Mouse (Mus musculus) ovary, adult 18-20 months (tissue): ENCODE measurements around the gene Nhsl1.
A peak's percentile ranks its signal among the peaks of the same experiment; 100 is the strongest.

Source experiments
- DNase-seq: peaks from one replicate; pipeline ENCODE4 v3.0.0; 2022; ENCODE audit warnings: low spot score, mixed read lengths

The Nhsl1 gene

GRCm38 (mm10) chr10:18318916-18319481, at the start of gene Nhsl1:
Gene Nhsl1 (plus strand): TSS chr10:18318985.
- DNase-seq = no peak

- no peak for DNase-seq
Observed at GRCm38 (mm10) chr10:18276090-18276734, 42.6 kb upstream of the Nhsl1 start.

- DNase-seq = no peak
Observed at GRCm38 (mm10) chr10:18283991-18284390, 34.8 kb upstream of the Nhsl1 start.

GRCm38 (mm10) chr10:18289512-18289911, 29.3 kb upstream of the Nhsl1 start:
- DNase-seq = no peak

GRCm38 (mm10) chr10:18305106-18305505, 13.7 kb upstream of the Nhsl1 start:
- DNase-seq = no peak

- DNase-seq = no peak
Observed at GRCm38 (mm10) chr10:18315071-18315470, 3.7 kb upstream of the Nhsl1 start.

GRCm38 (mm10) chr10:18317521-18317920, 1.3 kb upstream of the Nhsl1 start:
- DNase-seq = no peak

- peak; percentile 59 for DNase-seq
Observed at GRCm38 (mm10) chr10:18317961-18318915, 547 bp upstream of the Nhsl1 start.

GRCm38 (mm10) chr10:18319691-18320090, 906 bp downstream of the Nhsl1 start:
- DNase-seq = no peak

- no peak for DNase-seq
Observed at GRCm38 (mm10) chr10:18321861-18322260, 3.1 kb downstream of the Nhsl1 start.

GRCm38 (mm10) chr10:18323701-18324100, 4.9 kb downstream of the Nhsl1 start:
- DNase-seq = no peak

- DNase-seq = no peak
Observed at GRCm38 (mm10) chr10:18328331-18328908, 9.6 kb downstream of the Nhsl1 start.

GRCm38 (mm10) chr10:18329096-18330038, 10.6 kb downstream of the Nhsl1 start:
- peak; percentile 25 for DNase-seq

GRCm38 (mm10) chr10:18330445-18330844, 11.7 kb downstream of the Nhsl1 start:
- DNase-seq = no peak

GRCm38 (mm10) chr10:18333575-18333974, 14.8 kb downstream of the Nhsl1 start:
- no peak for DNase-seq

GRCm38 (mm10) chr10:18334176-18334575, 15.4 kb downstream of the Nhsl1 start:
- no peak for DNase-seq

- no peak for DNase-seq
Observed at GRCm38 (mm10) chr10:18334734-18335133, 15.9 kb downstream of the Nhsl1 start.

- DNase-seq = no peak
Observed at GRCm38 (mm10) chr10:18337725-18338124, 18.9 kb downstream of the Nhsl1 start.

- no peak for DNase-seq
Observed at GRCm38 (mm10) chr10:18339386-18339785, 20.6 kb downstream of the Nhsl1 start.

- DNase-seq = no peak
Observed at GRCm38 (mm10) chr10:18340930-18341329, 22.1 kb downstream of the Nhsl1 start.
